8 mouse cellular contexts compared by ENCODE assay signal in the genomic region with DNA sequence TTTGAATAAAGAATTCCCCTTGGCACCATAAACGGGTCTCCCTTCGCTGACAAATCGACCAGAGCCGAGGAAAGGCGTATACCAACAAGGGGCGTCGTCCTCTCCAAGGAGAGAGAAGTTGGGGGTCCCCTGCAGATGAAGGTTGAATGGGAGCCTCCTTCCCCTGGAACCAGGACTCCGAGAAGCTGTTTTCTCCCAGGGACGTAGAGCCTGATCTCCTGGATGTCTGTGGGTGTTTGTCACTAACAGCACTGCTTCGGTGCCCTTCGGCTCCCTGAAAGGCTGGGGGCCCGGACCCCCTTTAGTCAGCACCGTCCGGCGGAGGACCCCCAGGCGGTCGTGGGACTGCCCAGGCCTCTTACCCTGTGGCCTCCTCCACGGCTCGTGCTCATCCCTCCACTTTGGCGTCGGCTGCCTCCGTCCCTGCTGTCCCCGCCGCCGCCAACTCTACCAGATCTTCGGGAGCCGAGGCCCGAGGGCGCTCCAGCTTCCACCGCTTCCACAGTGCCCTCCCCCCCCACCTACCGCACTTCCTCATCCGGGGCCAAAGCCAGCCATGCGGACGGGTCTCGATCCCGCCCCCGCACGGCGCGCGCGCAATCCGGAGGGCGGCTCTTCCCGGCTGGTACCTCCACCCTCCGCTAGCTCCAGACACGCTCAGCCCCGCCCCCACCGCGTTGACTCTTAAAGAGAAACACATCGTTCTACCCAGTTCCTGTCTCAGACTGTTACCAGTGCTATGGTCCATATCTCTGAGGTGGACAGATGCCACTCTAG. TPM values are rescaled to one million over a fixed set of nuclear protein-coding genes. Genes with fewer than 3 reads are reported as not detected.
A peak's percentile ranks its signal among the peaks of the same experiment; 100 is the strongest.
DNase-seq lines count a peak whose midpoint lies in the region; ATAC-seq and TF ChIP-seq lines count a peak whose summit lies in the region.

A gene (minus strand): TSS at position 526 of the 777 bp plus-strand sequence.

- CTCF ChIA-PET in Patski (lab: Charles Lee), result interaction anchor here (1.3 to 2.3 kb wide), 3 partner anchors 13 to 31 kb away, joined by 4 to 6 read pairs (median 5); no protein-coding TSS in a partner anchor

- H3K4me1 ChIP-seq in hindbrain, embryonic 13.5 days (replicated peaks), result peaks cover 27% of the 10 kb centered on the region

- H3K4me2 ChIP-seq in hindbrain, embryonic 13.5 days, result peak within 1 kb of the TSS; percentile 72

- H3K36me3 ChIP-seq in hindbrain, embryonic 13.5 days, result peaks cover 11% of the 10 kb centered on the region

- under 1% methylated on average over 51 of the region's 51 CpGs for WGBS in hindbrain, embryonic 13.5 days

- peak; percentile 84 for ATAC-seq in Patski
- ATAC-seq in hindbrain, embryonic 13.5 days (ENCODE audit: low FRiP score), result peak; percentile 96

- POLR2A ChIA-PET in Patski (lab: Charles Lee), result no interaction called here

- peak within 1 kb of the TSS; percentile 97 for H3K9ac ChIP-seq in hindbrain, embryonic 13.5 days

- in situ Hi-C loops in Patski (cut with MboI; ENCODE audit: low pct_unique_long_range_greater_than_20kb), result no loop called here

- peak; percentile 79 for DNase-seq in Patski (ENCODE audit: low read depth, low spot score)
- peak; percentile 100 for DNase-seq in cerebellum, postnatal 14 days
- peak; percentile 97 to 99 for DNase-seq in frontal cortex, postnatal 14 days (ENCODE audit: low spot score in 2 of 2)
- DNase-seq in layer of hippocampus, postnatal 25 days (ENCODE audit: extremely low spot score in 1 of 2, low spot score in 1 of 2), result peak; percentile 100
- peak; percentile 98 for DNase-seq in lung, postnatal 25 days (ENCODE audit: low spot score)
- DNase-seq in retina, embryonic 14.5 days (ENCODE audit: low spot score), result peak; percentile 98
- DNase-seq in thymus, postnatal 4 days, result peak; percentile 100

- no peaks in the 10 kb centered on the region for H3K9me3 ChIP-seq in hindbrain, embryonic 13.5 days

- TF ChIP-seq CTCF in Patski (IDR thresholded peaks at IDR 0.05), result no peak

- H3K27me3 ChIP-seq in Patski, result no peaks in the 10 kb centered on the region
- no peaks in the 10 kb centered on the region for H3K27me3 ChIP-seq in hindbrain, embryonic 13.5 days

- H3K27ac ChIP-seq in hindbrain, embryonic 13.5 days, result peak within 1 kb of the TSS; percentile 93

- peak within 1 kb of the TSS; percentile 84 for H3K4me3 ChIP-seq in hindbrain, embryonic 13.5 days

RNA-seq across cellular contexts. Expression of the gene that starts here (rescaled TPM):
- polyA plus RNA-seq in Patski (2021), result 16.4 TPM
- polyA plus RNA-seq in hindbrain, embryonic 13.5 days (2015; fragmentation: Nextera tagmentation; extraction: Ambion mirVana), result 12.2 and 15.5 TPM in 2 replicates
- 10 to 100 TPM; 53.9 to 55.0 TPM for total RNA-seq in layer of hippocampus, postnatal 25 days (2021)

Comparison
In these comparisons a context has a peak if more than half of its experiments do, and no peak if none do; other contexts are left out.
1. Peak in every context shown above with its lines: DNase-seq, ATAC-seq, H3K4me3 ChIP-seq and H3K27ac ChIP-seq.